Mouse (Mus musculus) kidney, postnatal 0 days (tissue): ENCODE measurements around the gene Igfals. TPM values are rescaled to one million over a fixed set of nuclear protein-coding genes. Genes with fewer than 3 reads are reported as not detected.

Experiments used
- ATAC-seq: fragments of 200-750 bp; cut with Nextera tagmentation; replicated peaks from 2 replicates; pipeline ENCODE4 v1.8.0; 2017; ENCODE audit warnings: low read depth, moderate number of reproducible peaks, moderate TSS enrichment, moderate library complexity; ENCODE audit not compliant: low FRiP score
- DNase-seq: peaks from one replicate; pipeline ENCODE4 v3.0.0-alpha.2; 2016; ENCODE audit warnings: low spot score
- H3K27ac ChIP-seq: fragments of 300-500 bp; sonication (generic); 2 replicates; pipeline ENCODE4 v1.5.1; 2014; ENCODE audit warnings: mild to moderate bottlenecking
- H3K27me3 ChIP-seq: fragments of 300-500 bp; sonication (generic); 2 replicates; pipeline ENCODE4 v1.6.1; 2014; ENCODE audit warnings: low read length, mixed read lengths; ENCODE audit not compliant: insufficient read depth
- H3K36me3 ChIP-seq: fragments of 300-500 bp; sonication (generic); 2 replicates; pipeline ENCODE4 v1.6.1; 2014; ENCODE audit warnings: low read length, mixed read lengths; ENCODE audit not compliant: insufficient read depth
- H3K4me1 ChIP-seq: fragments of 300-500 bp; sonication (generic); replicated peaks from 2 replicates; pipeline ENCODE4 v1.6.1; 2014; ENCODE audit warnings: antibody characterized with exemption, low read length, mixed read lengths; ENCODE audit not compliant: insufficient read depth
- H3K4me2 ChIP-seq: fragments of 300-500 bp; sonication (generic); 2 replicates; pipeline ENCODE4 v1.6.1; 2014; ENCODE audit warnings: mild to moderate bottlenecking, low read length, moderate library complexity, mixed read lengths
- H3K4me3 ChIP-seq: fragments of 300-500 bp; sonication (generic); replicated peaks from 2 replicates; pipeline ENCODE4 v1.5.1; 2014; ENCODE audit warnings: low read depth, low read length
- H3K9ac ChIP-seq: fragments of 300-500 bp; sonication (generic); 2 replicates; pipeline ENCODE4 v1.6.1; 2014; ENCODE audit warnings: low read depth, low read length
- H3K9me3 ChIP-seq: fragments of 300-500 bp; sonication (generic); replicated peaks from 2 replicates; pipeline ENCODE4 v1.6.1; 2016; ENCODE audit warnings: low read length, inconsistent platforms, mixed read lengths
- CTCF ChIP-seq: IDR thresholded peaks from 2 replicates; pipeline ENCODE4 v1.5.1; 2016; ENCODE audit warnings: antibody characterized with exemption, low read depth, mild to moderate bottlenecking, moderate library complexity
- WGBS: fragments of 180-500 bp; shearing (Covaris S2); extraction: QIAGEN DNeasy Blood & Tissue Kit; methylation state at CpG from one replicate; pipeline ENCODE4 v1.1.7; 2014; 5-methylcytosine and 5-hydroxymethylcytosine counted together
- polyA plus RNA-seq: library from polyadenylated mRNA; unstranded; fragments of >200 nt; fragmentation: Nextera tagmentation; extraction: Ambion mirVana; gene quantifications from 2 replicates; pipeline ENCODE4 v1.2.1, GENCODE M21; 2015

Igfals gene
- polyA plus RNA-seq, 1 experiment from 2014 or later = 8.2 TPM

- Histone ChIP-seq H3K36me3 (peaks cover 66% of the 10 kb centered on the region), H3K27me3 (no peaks in the 10 kb centered on the region), H3K4me3 (no peak overlapping the region), H3K9ac (no peak overlapping the region), H3K9me3 (no peaks in the 10 kb centered on the region), H3K4me2 (no peak overlapping the region), H3K27ac (no peak overlapping the region), H3K4me1 (no peaks in the 10 kb centered on the region; the same call in 1 of the 2 replicates)
- no peak for ATAC-seq
- WGBS = 94% methylated on average over 6 of the region's 6 CpGs
- DNase-seq = no peak
- TF ChIP-seq CTCF = no peak
Observed at GRCm38 (mm10) chr17:24900014-24900413, 34.2 kb downstream of the Igfals start.

DNA sequence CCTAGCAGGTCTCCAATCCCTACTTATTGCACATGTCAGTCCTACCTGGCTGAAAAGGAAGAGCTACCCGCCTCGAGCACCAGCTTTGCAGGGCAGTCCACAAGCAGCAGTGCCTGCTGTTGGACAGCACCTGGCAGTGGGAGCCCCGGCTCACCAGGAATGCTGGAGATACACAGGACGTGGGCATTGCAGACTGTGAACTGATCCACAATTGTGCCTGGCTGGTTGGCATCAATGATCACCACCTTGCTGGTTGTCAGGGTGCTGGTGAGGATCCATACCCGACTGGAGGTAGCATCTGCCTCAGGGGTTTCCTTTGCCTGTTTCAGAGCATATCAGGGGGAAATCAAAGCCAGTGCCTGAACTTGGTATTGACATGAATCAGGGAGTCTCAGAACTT is 36.3 kb downstream of the Igfals start:
- H3K9me3 ChIP-seq = no peaks in the 10 kb centered on the region
- no peaks in the 10 kb centered on the region; the same call in 1 of the 2 replicates for H3K4me1 ChIP-seq
- H3K27ac ChIP-seq = no peak overlapping the region
- no peaks in the 10 kb centered on the region for H3K27me3 ChIP-seq
- H3K4me3 ChIP-seq = no peak overlapping the region
- 92% methylated on average over 5 of the region's 5 CpGs for WGBS
- ATAC-seq = no peak
- no peak overlapping the region for H3K9ac ChIP-seq
- H3K4me2 ChIP-seq = no peak overlapping the region
- no peak for TF ChIP-seq CTCF
- peaks cover 86% of the 10 kb centered on the region for H3K36me3 ChIP-seq
- no peak for DNase-seq

DNA sequence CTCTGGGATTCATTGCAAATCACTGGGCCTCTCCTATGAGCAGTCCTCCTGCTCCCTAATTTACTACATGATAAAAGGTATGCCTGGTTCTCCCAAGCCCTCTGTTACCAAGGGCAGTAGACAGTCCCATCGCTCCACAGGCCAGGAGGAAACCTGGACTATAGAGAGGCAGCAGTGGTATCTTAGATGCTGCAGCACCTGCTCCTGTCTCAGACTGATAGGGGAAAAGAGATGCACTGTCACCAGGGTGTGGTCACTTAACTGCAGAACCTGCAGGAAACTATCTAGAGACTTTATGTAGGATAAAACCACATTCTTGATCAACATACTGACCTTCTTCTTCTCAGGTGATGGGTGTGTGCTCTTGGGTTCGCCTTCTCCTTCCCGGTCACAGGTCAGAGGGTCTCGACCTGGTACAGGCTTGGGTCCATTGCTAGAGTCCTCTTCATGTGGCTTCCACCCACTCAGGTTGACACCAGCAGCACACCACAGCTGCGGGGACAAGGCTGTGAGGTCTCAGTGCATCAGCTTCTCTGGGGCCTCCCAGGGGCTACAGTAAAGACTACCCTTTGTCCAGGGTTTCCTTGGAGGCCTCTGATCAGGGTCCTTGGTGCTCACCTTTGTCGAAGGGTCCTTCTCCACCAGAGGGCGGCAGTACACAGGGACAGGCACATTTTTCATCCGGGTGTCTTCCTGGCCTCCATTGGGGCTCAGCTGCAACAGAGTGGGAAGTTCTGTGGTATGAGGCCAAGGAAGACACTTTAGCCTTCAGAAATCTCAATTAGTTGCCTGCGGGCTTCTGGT is 37.1 kb downstream of the Igfals start:
- no peaks in the 10 kb centered on the region for H3K27me3 ChIP-seq
- no peak overlapping the region for H3K4me3 ChIP-seq
- WGBS = 65% methylated on average over 9 of the region's 9 CpGs
- no peak overlapping the region for H3K27ac ChIP-seq
- no peaks in the 10 kb centered on the region for H3K9me3 ChIP-seq
- H3K9ac ChIP-seq = no peak overlapping the region
- no peaks in the 10 kb centered on the region; the same call in 1 of the 2 replicates for H3K4me1 ChIP-seq
- peak; percentile 64 for TF ChIP-seq CTCF
- peak; percentile 21 for DNase-seq
- H3K4me2 ChIP-seq = no peak overlapping the region
- ATAC-seq = no peak
- peaks cover 91% of the 10 kb centered on the region for H3K36me3 ChIP-seq

DNA sequence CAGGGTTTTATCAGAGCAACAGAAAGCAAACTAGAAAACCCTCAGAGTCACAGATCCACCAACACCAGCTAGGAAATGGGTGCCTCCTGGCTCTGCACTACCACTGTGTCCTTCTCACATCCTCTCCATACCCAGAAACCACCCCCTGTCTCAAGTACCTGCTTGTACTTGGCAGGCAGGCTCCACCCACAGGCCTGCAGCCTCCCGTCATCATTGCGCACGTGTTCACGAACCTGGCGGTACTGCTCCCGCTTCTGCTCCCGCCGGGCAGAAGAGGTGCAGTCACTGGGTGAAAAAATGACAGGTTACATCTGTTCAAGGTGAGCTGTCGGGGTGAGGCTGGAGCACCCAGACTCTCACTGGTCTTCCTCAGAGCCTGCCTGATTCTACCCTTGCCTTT is 38.0 kb downstream of the Igfals start:
- Histone ChIP-seq H3K27ac (no peak overlapping the region), H3K9ac (no peak overlapping the region), H3K27me3 (no peaks in the 10 kb centered on the region), H3K36me3 (peaks cover 97% of the 10 kb centered on the region), H3K9me3 (no peaks in the 10 kb centered on the region), H3K4me1 (no peaks in the 10 kb centered on the region), H3K4me2 (no peak overlapping the region), H3K4me3 (no peak overlapping the region)
- 88% methylated on average over 9 of the region's 9 CpGs for WGBS
- no peak for TF ChIP-seq CTCF
- ATAC-seq (no peak), DNase-seq (no peak)

GRCm38 (mm10) chr17:24907591-24907990 is 41.8 kb downstream of the Igfals start:
- 96% methylated on average over 2 of the region's 2 CpGs for WGBS
- H3K9me3 ChIP-seq = no peaks in the 10 kb centered on the region
- H3K27ac ChIP-seq = no peak overlapping the region
- DNase-seq (no peak), ATAC-seq (no peak)
- H3K4me2 ChIP-seq = no peak overlapping the region
- H3K4me3 ChIP-seq = no peak overlapping the region
- H3K9ac ChIP-seq = no peak overlapping the region
- no peaks in the 10 kb centered on the region for H3K4me1 ChIP-seq
- H3K36me3 ChIP-seq = peaks cover 93% of the 10 kb centered on the region
- no peaks in the 10 kb centered on the region for H3K27me3 ChIP-seq
- TF ChIP-seq CTCF = no peak

DNA sequence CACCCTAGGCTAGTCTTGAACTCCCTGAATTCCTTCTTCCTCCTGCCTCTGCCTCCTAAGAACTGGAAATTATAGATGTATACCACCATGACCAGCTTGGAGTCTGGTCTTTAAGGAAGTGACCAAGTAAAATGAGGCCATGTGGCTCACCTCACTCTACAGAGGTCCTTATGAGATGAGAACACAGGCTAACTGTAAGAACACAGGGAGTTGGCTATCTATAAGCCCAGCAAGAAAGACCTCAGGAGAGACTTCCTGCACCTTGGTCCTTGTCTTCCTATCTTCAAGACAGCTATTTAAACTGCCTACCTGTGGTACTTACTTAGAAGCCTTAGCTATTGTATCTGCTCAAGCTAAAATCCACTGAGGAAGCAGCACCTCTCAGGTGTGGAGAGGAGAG is 48.2 kb downstream of the Igfals start:
- H3K27ac ChIP-seq = no peak overlapping the region
- TF ChIP-seq CTCF = no peak
- H3K4me2 ChIP-seq = no peak overlapping the region
- DNase-seq (no peak), ATAC-seq (no peak)
- no peak overlapping the region for H3K9ac ChIP-seq
- no peaks in the 10 kb centered on the region for H3K4me1 ChIP-seq
- H3K27me3 ChIP-seq = no peaks in the 10 kb centered on the region
- H3K36me3 ChIP-seq = peaks cover 84% of the 10 kb centered on the region
- H3K4me3 ChIP-seq = no peak overlapping the region
- H3K9me3 ChIP-seq = no peaks in the 10 kb centered on the region
